Mouse (Mus musculus) naive thymus-derived CD4-positive, alpha-beta T cell, adult 2 months (primary cell): ENCODE data around the gene Cdc34.

Experiments used
- DNase-seq: peaks from one replicate; pipeline ENCODE4 v3.0.0-alpha.2; 2011; ENCODE audit warnings: low read depth

Gene Cdc34

DNA sequence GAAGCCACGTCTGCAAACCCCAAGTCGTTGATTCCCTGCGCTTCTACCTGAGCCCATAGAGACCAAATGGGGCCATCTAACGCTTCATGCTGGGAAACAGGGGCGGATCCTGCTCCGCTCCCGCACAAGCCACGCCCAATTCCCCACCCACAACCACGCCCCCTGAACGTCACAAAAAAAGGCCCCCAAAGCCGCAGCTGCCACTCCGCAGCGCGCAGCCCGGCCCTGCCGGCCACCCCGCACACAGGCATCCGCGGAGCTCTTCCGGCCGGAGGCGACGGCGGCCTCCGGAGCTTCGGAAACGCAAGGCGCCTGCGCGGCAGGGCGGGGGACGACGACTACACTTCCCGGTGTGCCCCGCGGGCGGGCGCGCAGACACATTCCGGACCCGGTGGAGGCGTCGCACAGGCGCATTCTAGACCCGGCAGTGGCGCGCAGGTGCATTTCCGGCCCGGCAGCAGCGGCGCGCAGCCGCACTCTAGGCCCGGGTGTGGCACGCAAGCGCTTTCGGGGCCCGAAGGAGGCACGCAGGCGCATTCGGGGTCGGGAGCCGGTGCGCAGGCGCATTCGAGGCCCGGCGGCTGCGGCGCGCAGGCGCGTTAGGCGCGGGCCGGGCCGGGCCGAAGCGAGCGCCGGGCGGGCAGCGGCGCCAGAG is at the start of gene Cdc34:
TSS of gene Cdc34 (plus strand) at position 605 of the 655 bp plus-strand sequence.
- peak; percentile 99 for DNase-seq

DNA sequence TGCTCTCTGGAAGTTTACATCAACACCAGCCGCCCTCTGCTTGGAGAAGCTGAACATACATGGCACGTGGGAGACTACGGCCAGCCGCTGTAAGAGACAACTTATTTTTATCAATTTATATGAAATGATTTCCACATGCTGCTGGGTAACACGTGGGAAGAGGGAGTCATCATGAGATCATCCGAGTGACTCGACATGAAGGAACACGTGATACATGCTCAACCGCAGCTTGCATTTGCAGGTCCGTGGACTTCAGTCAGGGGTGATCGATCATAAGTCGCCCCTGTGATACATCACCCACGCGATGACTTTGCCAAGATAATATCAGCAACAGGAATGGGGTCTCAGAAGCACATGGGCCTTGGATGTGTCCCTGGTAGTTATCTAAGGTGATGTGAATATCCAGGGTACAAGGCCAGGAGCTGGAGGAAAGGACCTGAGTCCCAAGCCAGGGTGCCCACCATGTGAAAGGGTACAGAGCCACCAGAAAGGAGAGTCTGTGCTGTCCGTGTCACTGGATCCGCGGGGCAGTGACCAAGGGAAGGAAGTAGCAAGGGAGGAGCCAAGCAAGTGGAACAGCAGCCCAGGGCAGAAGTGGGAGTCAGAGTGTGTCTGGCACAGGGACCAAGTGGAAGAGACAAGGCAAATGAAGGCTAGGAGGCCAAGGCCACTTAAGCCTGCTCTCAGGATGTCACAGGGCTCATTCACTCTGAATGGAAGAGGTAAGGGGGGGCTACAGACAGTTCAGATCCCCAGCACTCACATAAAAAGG is 48.8 kb upstream of the Cdc34 start:
- no peak for DNase-seq

DNA sequence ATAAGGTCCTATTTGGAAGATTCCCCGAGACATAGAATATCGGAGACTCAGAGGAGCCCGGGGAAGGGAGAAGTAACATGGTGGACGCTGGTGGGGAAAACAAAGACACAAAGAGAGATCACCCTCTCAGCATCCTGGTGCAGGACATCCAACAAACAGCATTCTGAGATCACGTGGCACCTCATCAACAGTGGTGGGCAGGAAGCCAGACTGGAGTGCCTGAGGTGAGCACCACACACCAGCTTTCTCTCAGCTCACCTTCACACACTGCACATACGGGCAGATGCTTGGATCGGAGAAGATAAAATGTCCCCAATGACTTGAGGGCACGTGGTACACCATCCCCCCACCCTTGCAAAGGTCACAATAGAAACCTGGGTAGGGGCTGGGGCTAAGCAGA is 45.7 kb upstream of the Cdc34 start:
- no peak for DNase-seq

DNA sequence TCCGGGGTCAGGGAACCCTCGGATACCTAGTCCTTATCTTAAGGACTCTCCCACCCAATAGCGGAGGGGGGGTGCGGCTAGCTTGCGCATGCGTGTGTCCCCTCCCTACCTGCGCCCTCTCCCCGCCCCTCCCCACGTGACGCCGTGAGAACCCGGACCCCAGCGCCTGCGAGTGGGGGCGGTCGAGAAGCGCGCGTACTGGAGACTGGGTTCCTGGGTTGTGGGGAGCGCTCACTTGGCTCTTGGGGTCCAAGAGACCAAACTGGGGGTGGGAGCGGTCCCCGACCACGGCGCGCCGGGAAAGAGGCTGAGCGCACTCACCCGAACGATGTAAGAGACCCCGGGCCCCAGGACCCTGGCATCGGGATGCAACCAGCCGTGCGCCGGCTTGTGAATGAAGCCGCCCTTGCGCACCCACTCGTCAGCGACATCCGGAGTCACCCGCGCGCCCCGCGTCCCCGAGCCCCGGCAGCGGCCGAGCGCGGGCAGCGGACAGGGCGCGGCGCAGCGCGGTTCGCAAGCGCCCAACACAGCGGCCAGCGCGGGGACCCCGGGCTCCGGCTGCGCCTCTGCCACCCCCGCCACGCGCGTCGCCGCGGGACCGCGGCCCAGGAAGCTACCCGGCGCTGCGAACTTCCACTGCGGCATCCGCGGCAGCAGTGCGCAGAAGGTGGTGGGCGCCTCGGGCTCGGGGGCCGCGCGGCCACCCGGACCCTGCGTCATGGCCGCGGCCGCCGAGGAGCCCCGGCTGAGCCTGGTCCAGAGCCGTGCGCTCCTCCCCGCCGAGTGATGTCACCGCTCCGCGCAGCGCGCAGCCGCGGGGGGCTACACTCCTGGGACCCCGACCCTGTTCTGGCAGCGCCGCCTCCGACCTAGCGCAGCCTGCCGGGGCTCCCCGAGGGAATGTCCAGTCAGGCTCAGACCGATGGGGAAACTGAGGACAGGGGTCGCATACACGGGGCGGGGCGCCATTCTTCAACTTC is 44.6 kb upstream of the Cdc34 start, which contains the start of gene Shc2:
TSS of gene Shc2 (minus strand) at position 791 of the 983 bp plus-strand sequence.
- DNase-seq = no peak

DNA sequence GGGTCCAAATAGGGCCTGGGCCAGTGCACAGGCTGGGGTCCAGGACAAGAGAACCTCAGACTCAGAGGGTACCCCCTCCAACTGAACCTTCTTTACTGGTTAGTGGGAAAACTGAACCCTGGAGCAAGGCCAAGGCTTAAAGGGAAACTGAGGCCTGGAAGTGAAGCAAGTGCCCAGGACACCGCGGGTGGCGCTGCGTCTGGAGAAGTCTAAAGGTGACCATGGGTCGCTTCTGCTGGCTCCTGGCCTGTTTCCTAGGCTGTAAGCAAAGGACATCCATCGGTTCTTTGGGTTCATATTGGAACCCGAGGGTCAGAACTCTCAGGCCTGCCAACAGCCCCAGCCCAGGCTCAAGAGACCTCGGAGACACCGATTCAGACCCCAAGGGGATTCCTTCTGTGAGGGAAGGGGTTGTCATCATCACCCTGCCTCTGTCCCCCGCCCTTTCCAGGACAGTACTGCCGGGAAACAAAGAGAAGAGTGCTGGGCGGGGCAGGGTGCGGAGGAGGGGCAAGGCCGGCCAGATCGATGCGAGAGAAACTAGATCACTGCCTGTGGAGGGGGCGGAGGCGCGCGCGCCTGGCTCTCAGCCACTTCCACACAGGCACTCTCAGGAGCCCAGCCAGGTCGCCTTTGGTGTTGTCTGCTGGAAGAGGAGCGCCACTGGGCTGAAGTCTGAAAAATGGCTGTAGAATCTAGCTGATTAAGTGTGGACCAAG is 43.4 kb upstream of the Cdc34 start:
- DNase-seq = no peak

DNA sequence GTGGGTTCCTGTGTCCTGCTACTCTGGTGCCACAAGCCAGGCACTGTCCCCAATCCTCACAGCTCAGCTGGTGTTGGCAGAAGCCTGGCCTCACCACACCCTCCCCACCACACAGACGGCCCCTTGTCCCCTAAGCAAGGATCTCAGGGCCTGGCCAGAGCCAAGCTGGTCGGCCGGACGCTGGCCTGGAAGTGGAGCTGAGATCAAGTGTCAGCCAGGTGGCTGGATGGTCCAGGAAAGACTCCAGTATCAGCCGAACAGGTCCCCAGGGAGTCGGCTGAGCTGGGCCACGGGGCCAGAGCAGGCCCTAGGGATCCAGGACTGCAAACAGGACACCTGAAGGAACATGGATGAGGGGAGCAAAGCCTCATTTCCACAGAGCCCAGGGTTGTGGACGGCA is 36.3 kb upstream of the Cdc34 start, which contains the start of gene Odf3l2:
TSS of gene Odf3l2 (minus strand) at position 28 of the 400 bp plus-strand sequence.
- DNase-seq = no peak

DNA sequence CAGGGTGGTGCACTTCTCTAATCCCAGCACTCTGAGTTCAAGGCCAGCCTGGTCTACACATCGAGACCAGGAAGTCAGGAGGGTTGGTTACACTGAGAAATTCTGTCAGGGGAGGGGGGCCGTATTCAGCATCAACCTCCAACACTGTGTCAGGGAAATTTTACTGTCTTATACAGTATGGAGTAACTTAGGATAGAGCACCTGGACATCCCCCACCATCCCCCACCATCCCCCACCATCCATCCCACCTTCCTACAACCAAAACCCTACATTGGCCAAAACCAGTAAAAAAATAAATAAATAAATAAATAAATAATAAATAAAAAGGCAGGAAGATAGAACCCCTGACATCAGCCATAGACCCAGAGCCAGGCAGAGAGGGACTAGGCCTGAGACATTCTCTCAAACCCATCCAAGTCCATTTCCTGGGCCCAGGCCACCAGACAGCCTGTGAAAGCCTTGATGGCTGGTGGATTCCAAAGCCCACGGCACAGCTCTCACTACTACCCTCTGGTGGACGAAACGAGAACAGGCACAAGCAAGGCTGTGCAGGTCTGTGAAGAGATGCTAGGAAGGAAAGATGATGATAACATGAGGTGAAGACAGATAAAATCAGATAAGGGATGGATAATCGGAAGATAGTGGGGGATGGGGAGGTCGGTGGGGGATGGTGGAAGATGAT is 32.8 kb upstream of the Cdc34 start:
- DNase-seq = peak; percentile 82

DNA sequence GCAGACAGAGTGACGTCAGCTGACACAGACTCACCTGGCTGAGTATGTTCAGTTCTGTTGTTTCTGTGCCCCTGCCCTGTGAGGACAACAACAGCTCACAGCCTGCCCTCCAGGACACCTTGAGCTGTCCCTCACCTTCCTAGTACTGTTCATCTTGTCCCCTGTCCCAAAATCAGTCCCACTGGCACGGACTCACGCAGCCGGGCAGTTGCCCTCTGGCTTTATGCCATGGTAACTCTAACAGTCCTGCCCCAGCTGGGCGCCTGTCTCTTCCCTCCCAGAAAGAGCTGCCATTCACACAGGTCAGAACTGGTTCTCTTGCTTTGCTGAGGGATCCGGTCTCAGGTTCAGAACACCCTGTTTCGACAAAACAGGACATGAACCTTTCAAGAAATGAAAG is 29.2 kb upstream of the Cdc34 start:
- DNase-seq = no peak

DNA sequence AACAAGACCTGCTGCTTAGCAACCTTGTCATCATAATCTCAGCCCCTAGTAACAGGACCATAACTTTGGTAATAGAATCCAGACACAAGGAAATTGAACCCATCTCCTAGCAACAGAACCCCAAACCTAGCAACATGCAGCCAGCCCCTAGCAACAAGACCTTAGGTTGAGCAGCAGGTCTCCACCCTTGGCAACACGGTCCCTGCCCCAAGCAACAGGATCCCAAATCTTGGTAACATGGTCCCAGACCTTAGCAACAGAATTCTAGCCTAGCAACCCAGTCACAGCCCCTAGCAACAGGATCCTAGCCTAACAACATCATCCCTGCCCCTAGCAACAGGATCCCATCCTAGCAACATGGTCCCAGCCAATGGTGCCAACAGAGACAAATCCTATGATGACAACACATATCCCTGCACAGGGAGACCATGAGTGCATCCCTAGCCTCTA is 27.0 kb upstream of the Cdc34 start:
- no peak for DNase-seq

DNA sequence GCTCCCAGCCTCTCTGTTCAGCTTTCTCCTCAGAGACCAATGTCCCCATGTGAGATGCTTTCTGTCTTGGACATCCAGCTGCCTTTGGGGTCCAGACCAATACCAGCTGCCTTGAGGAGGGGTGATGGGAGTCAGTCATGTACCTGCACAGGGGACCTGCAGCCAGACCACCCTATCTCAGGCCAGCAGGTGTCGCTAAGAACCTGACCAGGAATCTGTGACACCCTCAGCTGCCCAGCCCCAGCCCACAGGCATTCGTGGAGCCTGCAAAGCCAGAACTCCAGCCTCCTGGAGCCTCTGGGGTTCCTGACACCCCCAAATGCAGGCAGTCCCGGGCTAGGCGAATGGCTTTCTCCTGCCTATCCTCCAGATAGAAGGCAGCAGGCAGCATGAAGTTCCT is 23.2 kb upstream of the Cdc34 start:
- no peak for DNase-seq

DNA sequence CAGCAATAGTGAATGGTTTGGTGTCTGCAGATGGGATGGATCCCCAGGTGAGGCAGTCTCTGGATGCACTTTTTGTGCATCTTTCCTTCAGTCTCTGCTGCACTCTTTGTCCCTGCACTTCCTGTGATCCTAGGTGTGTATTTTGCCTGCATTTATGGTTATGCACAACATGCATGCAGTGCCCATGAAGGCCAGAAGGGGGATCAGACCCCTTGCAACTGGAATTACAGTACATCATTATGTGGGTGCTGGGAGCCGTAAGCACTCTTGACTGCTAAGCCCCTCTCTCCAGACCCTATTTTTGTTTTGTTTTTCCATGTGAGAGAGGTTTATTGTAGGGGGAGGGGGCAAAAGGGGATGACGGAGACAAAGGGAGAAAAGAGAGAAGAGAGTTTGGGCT is 21.7 kb upstream of the Cdc34 start:
- DNase-seq = no peak

DNA sequence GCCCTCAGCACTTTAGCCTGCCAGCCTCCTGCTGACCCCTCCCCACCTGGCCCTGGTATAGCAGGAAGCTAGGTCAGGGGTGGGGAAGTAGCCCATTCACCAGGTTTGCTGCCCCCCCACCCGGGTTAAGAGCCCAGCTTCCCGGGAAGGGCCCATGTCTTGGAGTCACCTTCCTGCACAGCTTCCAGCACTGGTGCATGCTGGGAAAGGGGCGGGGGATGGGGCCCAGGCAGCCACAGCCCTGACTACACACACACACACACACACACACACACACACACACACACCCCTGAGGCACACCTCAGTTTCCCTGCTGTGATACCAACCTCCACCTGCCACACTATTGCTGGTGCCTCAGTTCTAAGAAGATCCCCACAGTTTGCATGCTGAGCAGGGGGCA is 20.1 kb upstream of the Cdc34 start:
- DNase-seq = no peak

DNA sequence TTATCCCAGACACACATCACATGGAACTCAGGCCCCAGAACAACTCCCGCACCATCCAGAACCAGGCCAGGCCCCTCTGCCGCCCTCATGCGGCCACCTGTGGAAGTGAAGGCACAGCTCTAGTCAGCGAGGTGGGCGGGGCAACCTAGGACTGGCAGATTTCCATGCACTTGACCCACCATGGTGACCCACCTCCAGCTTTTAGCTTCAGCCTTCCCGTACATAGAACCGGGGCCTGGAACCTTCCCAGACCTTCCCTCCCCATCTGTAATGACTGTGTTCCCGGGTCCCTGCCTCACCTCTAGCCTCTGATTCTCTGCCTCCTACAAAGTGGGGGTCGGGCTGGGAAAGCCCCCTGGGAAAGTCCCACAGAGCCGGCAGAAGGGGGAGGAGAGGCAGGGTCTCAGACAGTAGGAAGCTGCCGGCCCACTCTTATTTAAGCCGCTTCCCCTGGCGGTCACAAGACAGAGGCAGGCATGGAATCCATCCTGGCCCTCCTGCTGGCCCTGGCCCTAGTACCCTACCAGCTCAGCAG is 17.8 kb upstream of the Cdc34 start, which contains the start of gene Madcam1:
TSS of gene Madcam1 (plus strand) at position 429 of the 535 bp plus-strand sequence.
- peak; percentile 82 for DNase-seq

DNA sequence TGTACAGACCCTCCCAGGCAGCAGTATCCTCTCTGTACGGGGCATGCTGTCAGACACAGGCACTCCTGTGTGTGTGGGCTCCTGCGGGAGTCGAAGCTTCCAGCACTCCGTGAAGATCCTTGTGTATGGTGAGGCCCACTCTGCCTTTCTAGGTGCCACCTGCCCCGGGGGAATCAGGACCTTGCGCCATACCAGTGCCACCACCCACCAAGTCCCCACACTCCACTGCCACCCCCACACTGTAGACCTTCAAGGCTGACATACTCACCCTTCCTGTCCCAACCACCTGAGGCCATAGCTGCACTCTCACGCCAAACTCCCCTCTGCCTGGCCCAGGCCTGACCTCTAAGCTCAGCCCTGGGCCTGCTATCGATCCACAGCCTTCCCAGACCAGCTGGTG is 16.9 kb upstream of the Cdc34 start:
- no peak for DNase-seq

DNA sequence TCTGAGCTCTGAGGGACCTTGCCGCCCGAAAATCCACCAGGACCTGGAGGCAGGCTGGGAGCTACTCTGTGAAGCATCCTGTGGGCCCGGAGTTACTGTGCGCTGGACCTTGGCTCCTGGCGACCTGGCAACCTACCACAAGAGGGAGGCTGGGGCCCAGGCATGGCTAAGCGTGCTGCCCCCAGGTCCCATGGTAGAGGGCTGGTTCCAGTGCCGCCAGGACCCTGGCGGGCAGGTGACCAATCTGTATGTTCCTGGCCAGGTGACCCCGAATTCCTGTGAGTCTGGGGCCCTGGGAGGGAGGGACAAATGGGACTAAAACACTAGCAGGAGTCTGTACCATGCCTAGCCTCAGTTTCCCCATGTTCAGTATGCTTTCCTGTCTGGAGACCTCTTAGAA is 15.5 kb upstream of the Cdc34 start:
- no peak for DNase-seq

DNA sequence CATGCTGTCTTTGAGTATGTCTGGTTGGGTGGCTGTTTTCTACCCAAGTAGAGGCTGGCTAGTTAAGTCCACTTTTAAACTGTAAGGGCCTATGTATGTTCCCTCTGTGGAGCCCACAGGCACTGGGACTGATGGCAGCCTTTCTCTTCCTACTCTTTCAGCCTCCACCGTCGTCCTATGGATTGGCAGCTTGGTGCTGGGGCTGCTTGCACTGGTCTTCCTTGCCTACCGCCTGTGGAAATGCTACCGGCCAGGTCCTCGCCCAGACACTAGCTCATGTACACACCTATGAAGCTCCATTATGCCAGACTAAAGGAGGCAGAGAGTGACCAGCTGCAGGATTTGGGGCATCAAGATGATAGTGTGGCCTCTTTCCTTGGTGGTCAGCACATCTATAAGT is 13.9 kb upstream of the Cdc34 start:
- DNase-seq = no peak

DNA sequence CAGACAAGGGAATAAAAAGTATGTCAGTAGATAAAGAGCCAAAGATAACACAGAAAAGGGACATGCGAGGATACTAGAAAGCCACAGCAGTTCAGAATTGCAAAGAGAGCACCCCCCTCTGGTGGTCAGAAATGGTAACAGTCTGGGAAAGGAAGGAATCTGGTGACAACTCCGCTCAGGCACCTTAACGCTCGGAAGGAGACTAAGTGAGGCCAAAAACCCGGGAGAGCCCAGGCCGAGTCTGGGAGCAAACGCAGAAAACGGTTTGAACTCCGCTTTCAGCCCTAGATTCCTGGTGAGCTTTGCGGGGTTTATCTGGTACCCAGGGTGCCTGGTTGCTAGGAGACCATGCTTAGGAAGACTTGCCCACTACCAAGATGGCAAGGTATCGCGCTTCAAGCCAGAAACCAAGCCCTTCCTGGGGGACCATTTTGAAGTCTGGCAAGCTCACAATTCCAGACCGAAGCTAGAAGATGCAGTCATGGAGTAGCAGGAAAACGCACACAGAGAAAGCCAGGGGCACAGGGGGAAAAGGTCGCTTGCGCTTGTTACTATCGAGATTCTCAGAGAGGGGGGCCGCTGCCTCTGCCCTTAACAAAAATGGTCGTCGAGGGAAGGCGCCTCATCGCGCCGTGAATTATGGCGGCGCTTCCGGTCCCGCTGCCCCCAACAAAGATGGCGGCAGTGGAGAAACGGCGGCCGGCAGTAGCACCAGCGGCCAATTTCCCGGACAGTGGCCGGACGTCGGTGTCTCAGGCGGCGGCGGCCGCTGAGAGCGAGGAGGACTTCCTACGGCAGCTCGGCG is 13.0 kb upstream of the Cdc34 start, which contains the start of gene Tpgs1:
TSS of gene Tpgs1 (plus strand) at position 599 of the 805 bp plus-strand sequence.
- DNase-seq = peak; percentile 96

DNA sequence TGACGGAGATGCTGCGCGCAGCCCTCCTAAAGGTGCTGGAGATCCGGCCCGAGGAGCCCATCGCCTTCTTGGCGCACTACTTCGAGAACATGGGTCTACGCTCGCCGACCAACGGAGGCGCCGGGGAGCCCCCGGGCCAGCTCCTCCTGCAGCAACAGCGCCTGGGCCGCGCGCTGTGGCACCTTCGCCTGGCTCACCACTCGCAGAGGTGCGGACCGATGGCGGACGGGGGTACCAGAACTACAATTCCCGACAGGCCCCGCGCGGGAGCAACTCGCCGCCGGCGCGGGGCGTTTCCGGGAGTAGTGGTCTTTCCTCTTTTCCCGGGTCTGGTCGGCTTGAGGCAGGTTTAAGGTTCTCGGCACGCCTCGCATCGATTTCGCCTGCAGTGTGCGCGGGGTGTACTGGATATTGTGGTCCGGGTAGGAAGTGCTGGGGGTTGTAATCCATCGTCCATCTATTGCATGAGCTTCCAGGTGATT is 12.4 kb upstream of the Cdc34 start:
- DNase-seq = no peak

DNA sequence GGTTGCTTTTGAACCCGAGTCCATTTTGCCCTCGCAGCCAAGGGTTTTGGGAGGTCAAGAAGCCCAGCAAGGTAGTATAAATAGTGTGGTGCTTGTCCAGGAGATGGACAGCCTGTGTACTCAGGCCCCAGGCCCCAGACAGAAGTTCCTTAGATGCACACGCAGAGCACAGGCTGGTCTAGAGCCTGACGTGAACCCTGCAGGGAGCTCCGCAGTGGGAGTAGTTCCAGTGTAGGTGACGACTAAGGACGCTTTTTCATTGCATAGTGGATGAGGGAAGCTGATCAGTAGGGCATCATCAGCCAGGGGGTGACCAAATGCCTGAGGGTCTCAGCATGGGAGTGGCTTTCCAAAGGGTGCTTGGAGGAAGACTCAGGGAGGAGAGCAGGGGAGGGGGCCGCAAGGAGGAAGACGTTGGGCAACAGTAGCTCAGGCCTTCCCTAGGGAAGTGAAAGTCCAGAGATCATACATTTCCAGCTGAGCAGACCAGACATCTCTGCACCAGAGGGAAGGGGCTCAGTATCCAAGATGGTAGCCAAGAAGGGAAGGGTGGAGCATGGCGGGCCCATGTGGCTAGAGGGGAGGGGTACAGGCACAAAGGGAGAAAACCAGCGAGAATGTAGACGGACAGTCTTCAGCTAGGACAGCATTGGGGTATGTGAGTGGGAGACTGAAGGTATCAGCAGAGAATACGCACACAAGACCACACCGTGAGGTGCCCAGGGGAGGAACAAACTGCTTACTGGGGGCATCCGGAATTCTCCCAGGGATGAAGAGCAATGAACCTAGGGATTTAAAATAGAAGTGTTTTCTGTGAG is 11.7 kb upstream of the Cdc34 start:
- DNase-seq = no peak
